Mouse (Mus musculus): ENCODE results near the gene Osr1.

DNA sequence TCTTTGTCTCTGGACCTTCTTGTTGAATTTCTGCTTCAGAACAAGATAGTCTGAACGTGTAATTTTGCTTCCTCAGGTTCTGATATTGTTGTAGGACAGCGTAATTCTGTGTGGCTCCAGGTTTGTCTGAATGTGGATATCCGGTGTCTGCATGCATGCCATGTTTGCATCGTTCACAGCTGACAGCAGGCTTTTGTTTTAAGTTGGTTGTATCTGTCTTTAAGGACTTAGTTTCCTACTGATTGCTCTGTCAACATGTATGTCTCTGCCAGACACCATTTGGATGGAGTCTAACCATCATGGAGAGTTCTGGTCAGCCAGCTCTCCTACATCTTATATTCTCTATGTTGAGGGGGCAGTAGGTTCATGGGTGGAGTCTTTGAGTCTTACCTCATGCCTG, 8.7 kb downstream of the Osr1 start:
- TF ChIP-seq CTCF (IDR thresholded peaks at IDR 0.05) = no peak
- TF ChIP-seq EP300 (IDR thresholded peaks at IDR 0.05) = no peak

Measured in lung, postnatal 0 days (tissue).